Mouse (Mus musculus) kidney, postnatal 4 days (tissue): ENCODE measurements at regions not wholly inside any gene's neighbourhood (a gene's known extent, or its start where the extent isn't known, plus 50 kb on each side); places are given as distances from the start of the nearest gene placed in this dataset.
A peak's percentile ranks its signal among the peaks of the same experiment; 100 is the strongest.

Experiments
- DNase-seq, 2 experiments: peaks; one replicate each; pipeline ENCODE4 v3.0.0; 2021; ENCODE audit warnings: mixed read lengths in 2 of 2

- DNase-seq = no peak
Observed at GRCm38 (mm10) chr15:51265971-51266370, 2618.7 kb upstream of the Gm7489 start.

GRCm38 (mm10) chr15:51271632-51272312 is 2612.9 kb upstream of the Gm7489 start:
- DNase-seq = no peak

GRCm38 (mm10) chr15:51285334-51285733 is 2599.4 kb upstream of the Gm7489 start:
- DNase-seq = peak in 1 of 2 experiments; percentile 6

GRCm38 (mm10) chr15:51286352-51286751 is 2598.4 kb upstream of the Gm7489 start:
- DNase-seq = no peak

GRCm38 (mm10) chr15:51288911-51289432 is 2595.7 kb upstream of the Gm7489 start:
- DNase-seq = no peak

GRCm38 (mm10) chr15:51289916-51290315 is 2594.8 kb upstream of the Gm7489 start:
- no peak for DNase-seq

GRCm38 (mm10) chr15:51291183-51291582 is 2593.5 kb upstream of the Gm7489 start:
- no peak for DNase-seq

- no peak for DNase-seq
Observed at GRCm38 (mm10) chr15:51296841-51297240, 2587.9 kb upstream of the Gm7489 start.

- DNase-seq = no peak
Observed at GRCm38 (mm10) chr15:51318072-51318471, 2566.6 kb upstream of the Gm7489 start.

- DNase-seq = no peak
Observed at GRCm38 (mm10) chr15:51318760-51319159, 2565.9 kb upstream of the Gm7489 start.

- no peak for DNase-seq
Observed at GRCm38 (mm10) chr15:51320366-51320894, 2564.3 kb upstream of the Gm7489 start.

- DNase-seq = no peak
Observed at GRCm38 (mm10) chr15:51323284-51323683, 2561.4 kb upstream of the Gm7489 start.

GRCm38 (mm10) chr15:51324211-51324610 is 2560.5 kb upstream of the Gm7489 start:
- DNase-seq = no peak

- DNase-seq = no peak
Observed at GRCm38 (mm10) chr15:51327702-51328101, 2557.0 kb upstream of the Gm7489 start.

- no peak for DNase-seq
Observed at GRCm38 (mm10) chr15:51336441-51336840, 2548.3 kb upstream of the Gm7489 start.

- no peak for DNase-seq
Observed at GRCm38 (mm10) chr15:51346301-51346700, 2538.4 kb upstream of the Gm7489 start.

- DNase-seq = no peak
Observed at GRCm38 (mm10) chr15:51363391-51363790, 2521.3 kb upstream of the Gm7489 start.

GRCm38 (mm10) chr15:51371162-51371561 is 2513.5 kb upstream of the Gm7489 start:
- no peak for DNase-seq

- DNase-seq = no peak
Observed at GRCm38 (mm10) chr15:51390383-51390782, 2494.3 kb upstream of the Gm7489 start.

- DNase-seq = no peak
Observed at GRCm38 (mm10) chr15:51391352-51391751, 2493.4 kb upstream of the Gm7489 start.

GRCm38 (mm10) chr15:51392449-51393405 is 2492.0 kb upstream of the Gm7489 start:
- no peak for DNase-seq

- no peak for DNase-seq
Observed at GRCm38 (mm10) chr15:51395961-51396360, 2488.7 kb upstream of the Gm7489 start.

- DNase-seq = no peak
Observed at GRCm38 (mm10) chr15:51403581-51403980, 2481.1 kb upstream of the Gm7489 start.
